Mouse (Mus musculus): ENCODE results near the gene Spsb3.

The Spsb3 gene

DNA sequence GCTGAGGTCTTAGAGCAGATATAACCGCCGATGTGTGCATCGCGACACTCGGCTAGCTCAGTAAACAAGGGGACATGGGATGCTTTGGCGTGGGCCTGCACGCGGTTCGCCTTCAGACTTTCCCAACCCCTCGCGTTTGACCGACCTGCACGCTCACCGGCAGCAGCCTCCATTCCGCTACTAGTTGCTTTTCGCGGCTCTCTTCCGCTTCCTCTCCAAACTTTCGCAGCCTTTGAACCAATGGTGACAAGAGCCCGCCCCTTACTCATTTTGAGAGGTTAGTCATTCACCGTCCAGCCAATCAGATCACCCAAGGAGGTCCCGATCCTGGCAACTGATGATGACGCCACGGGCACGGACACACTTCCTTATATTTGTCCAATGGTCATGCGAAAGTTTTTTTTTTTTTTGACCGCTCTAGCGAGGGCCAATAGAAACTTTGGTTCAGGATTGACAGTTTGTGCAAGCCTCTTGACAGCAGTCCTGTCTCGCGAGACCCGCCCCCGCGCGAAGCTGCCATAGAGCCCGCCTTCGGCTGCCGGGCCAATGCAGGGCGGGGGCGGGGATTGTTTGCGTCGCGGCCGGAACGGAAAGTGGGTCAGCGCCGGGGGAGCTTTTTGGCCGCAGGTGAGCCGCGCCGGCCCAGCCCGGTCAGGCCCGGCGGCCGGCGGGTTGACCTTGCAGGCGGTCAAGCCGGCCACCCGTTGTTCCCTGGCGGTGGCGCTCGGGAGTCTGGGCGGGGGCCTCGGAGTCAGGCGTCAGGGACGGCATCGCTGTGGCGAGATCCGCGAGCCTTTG is at the start of gene Spsb3, which contains the start of gene Nubp2:
Spsb3 (plus strand) TSS at position 510 of the 798 bp plus-strand sequence.
Nubp2 (minus strand) TSS at position 216 of the 798 bp plus-strand sequence.
- peak; percentile 99 for DNase-seq (ENCODE audit: low spot score)

- DNase-seq (ENCODE audit: low spot score): no peak
These were observed 46.6 kb upstream of the Spsb3 start, which contains the start of gene Hagh for GRCm38 (mm10) chr17:24839842-24840241. TSS of gene Hagh (plus strand) at chr17:24840143.

DNA sequence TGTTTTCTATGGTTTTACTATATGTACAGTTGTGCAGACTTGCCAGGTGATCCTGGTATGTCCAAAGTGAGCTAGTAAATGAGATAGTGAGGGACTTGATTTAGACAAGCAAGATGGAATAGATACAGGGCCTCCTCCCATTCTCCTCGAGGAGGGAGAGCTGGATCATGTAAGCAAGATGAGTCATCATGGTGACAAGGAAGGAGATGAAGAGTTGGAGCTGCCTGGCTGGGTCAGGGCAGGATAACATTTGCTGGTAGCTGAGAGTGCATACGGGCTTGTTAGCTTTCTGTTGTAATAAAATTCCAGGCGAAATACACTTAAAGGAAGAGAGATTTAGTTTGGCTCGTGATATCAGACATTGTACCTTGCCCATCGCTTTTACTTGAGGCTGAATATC is 46.1 kb upstream of the Spsb3 start:
- no peak for DNase-seq (ENCODE audit: low spot score)

- DNase-seq (ENCODE audit: low spot score): peak; percentile 48
These were observed 45.3 kb upstream of the Spsb3 start for GRCm38 (mm10) chr17:24841133-24841532.

- no peak for DNase-seq (ENCODE audit: low spot score)
These were observed 43.8 kb upstream of the Spsb3 start for GRCm38 (mm10) chr17:24842631-24843030.

GRCm38 (mm10) chr17:24844525-24844924 is 41.9 kb upstream of the Spsb3 start:
- no peak for DNase-seq (ENCODE audit: low spot score)

DNA sequence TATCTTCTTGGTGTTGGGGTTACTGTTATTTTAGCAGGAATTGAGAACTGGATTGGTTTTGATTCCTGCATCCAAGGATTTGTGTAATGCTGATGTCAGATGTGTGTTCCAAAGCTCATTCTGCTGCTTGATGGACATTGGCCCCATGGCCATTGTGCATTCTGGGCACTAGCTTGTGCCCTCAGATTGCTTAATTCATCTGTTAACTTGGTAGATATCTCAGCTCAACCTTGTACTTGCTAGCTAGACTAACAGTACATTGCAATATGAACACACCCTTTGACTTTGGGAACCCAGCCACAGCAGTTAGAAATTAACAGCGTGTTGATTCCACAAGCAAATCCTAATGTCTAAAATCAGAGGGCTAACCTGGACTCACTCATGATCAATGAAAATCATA is 39.1 kb upstream of the Spsb3 start:
- no peak for DNase-seq (ENCODE audit: low spot score)

- no peak for DNase-seq (ENCODE audit: low spot score)
These were observed 37.8 kb upstream of the Spsb3 start for GRCm38 (mm10) chr17:24848600-24849031.

DNA sequence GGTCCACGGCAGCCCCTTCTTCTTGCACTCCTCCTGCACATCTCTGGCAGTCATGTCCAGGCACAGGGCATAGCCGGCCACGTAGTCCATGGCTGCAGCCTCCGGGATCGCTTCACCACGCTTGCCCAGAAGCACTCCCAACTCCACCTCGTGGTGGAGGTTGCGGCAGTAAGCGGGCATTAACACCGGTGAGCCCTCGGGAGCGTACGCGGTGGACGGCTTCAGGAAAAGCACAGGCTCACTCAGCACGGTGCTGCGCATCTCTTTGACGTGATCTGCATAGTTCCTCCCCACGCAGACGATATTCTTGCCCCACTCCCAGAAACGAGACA is 36.7 kb upstream of the Spsb3 start:
- no peak for DNase-seq (ENCODE audit: low spot score)

- DNase-seq (ENCODE audit: low spot score): peak; percentile 95
These were observed 36.2 kb upstream of the Spsb3 start, which contains the start of gene Fahd1 for GRCm38 (mm10) chr17:24850065-24850772. TSS of gene Fahd1 (minus strand) at chr17:24850364.

DNA sequence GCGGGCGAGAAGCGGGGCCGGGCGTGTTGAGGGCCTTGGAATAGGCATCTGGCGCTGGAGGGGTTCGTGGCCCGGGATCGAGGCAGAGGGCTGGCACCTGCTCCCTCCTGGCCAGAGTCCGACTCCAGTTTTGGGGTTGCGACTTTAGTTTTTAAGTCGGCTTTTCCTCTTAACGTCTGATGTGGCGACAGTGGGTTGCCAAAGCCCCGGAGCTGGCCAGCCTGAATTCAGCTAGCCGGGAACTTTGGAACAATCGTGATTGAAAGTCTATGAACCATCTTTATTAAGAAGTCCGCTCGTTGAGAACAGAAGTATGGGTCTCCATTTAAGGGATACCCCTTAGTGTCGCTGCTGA is 35.7 kb upstream of the Spsb3 start:
- DNase-seq (ENCODE audit: low spot score): no peak

DNA sequence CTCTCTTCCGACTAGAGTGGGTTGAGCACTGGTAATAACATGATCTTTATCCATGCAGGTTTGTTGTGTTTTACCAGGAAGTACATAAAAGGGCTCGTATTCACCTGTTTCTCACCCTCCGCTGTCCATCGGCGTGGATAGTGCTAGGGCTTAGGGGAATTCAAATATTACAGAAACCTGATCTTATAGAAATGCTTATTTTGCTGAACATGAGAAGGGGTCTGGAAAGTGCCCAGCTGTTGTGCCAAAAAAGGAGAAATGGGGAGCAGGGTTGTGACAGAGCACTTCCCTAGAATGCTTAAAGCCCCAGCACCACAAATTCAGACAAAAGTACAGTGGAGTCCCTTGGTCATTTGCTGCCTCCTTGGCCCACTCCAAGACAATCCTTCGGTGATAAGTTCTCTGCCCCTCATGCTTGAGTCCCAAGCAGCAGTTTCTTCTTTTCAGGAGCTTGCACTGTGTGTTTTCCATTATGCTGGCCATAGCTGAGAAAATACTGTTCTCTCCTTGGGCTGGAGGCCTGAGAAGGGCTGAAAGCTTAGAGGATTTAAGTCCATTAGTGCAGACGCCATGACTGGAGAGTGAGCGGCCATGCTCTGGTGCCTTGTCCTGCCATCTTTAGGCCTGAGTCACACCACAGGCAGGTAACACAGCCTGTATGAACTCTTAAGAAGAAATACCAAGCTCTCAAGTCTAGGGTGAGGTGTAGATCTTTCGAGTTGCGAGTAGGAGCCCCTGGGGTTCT is 34.9 kb upstream of the Spsb3 start:
- DNase-seq (ENCODE audit: low spot score): no peak

- no peak for DNase-seq (ENCODE audit: low spot score)
These were observed 30.5 kb upstream of the Spsb3 start for GRCm38 (mm10) chr17:24855838-24856464.

DNA sequence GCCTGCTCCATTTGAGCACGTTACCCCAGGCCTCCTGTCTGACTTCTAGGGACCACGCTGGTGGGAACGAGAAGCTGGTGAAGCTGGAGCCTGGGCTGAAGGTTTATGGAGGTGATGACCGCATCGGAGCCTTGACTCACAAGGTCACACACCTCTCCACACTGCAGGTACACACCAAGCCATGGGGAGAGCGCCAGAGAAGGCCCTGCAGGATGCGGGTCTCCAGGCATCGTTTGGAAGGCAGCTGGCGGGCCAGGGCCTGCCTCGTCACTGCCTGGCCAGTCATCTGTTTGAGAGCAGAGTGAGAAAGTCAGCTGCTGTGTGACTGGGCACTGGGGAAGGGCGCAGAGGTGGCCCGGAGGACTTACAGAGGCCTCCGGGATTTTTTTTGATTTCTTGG is 29.9 kb upstream of the Spsb3 start:
- DNase-seq (ENCODE audit: low spot score): no peak

DNA sequence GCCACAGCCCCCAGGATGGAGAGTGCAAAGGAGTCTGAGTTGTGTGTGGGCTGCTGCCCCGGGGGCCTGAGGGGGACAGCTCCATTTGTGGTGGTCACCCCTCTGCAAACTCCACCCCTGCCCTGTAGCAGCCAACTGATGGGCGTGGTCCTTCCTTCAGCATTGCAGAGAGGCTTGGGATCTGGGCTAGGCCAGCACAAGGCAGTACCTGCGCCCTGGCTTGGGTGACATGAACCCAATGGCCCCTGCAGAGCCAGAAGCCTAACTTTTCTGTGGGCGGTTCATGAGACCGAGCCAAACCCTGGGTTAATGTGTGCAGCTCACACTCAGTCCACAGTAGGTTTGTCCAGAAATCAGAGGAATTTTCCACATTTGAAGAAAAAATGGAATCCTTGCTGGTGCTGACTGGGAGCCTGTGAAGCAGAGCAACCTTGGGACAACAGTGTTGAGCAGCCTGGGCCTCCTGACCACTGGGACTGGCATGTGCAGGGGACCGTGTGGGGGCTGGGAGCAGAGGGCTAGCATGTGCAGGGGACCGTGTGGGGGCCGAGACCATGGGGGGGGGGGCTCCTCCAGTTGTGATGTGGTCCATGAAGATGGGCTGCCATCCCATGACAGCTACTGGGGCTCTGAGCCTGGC is 28.5 kb upstream of the Spsb3 start:
- DNase-seq (ENCODE audit: low spot score): no peak

DNA sequence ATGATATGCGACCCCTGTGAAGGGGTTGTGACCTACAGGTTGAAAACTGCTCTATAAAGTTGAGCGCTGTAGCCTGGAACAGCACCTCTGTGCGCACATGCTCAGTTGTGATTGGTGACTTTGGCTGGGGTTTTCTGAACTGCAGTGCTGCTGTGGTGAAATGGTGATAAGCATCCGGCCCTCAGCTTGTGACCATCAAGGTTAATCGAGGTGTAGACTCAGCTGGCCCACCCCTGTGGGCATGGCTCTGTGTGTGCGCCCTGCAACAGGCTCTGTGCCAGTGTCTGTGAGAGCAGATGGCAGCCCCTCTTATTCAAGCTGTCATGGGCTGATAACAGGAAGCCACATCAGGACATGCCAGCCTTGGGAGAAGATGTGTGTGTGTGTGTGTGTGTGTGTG is 27.5 kb upstream of the Spsb3 start:
- no peak for DNase-seq (ENCODE audit: low spot score)

- DNase-seq (ENCODE audit: low spot score): no peak
These were observed 26.4 kb upstream of the Spsb3 start for GRCm38 (mm10) chr17:24860076-24860475.

GRCm38 (mm10) chr17:24861785-24862184 is 24.7 kb upstream of the Spsb3 start:
- DNase-seq (ENCODE audit: low spot score): no peak

DNA sequence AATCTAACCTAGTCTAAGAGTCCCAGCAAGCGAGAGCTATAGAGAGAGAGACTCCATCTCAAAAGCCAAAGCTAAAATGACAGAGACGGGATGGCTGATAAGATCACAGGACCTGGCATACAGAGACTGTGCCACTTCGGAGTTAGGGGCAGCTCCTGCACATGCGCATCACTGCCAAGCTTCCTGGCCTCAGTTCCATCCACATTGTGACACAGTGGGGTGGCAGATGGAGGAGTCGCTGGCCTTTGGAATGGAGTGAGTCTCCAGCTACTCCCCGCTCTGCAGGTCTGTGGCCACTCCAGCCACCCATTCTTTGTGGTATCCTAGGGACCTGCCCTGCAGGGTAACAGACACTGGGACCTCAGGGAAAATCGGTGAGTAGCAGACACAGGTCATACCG is 20.7 kb upstream of the Spsb3 start, which contains the start of gene Igfals:
Igfals (plus strand) TSS at position 222 of the 400 bp plus-strand sequence.
- no peak for DNase-seq (ENCODE audit: low spot score)

DNA sequence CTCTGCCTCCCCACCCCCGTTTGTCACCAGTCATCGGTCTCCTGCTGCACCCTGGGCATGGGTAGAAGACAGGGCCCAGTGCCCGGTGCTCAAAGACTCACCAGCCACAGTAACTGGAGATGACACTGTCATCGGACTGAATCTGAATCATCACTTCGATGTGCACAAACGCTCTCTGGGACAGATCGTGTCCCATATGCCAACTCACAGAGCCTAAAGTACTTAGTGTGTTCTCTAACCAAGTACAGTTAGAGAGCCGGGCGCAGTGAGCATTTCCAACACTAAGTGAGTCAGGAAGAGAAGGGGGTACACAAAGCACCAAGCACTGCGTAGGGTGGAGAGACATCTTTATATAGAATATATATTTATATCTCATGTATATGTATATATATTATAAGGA is 18.5 kb upstream of the Spsb3 start:
- DNase-seq (ENCODE audit: low spot score): no peak

- DNase-seq (ENCODE audit: low spot score): no peak
These were observed 12.6 kb upstream of the Spsb3 start for GRCm38 (mm10) chr17:24873695-24874404.

Data from T-cell, adult 2 months (primary cell).